Mouse (Mus musculus): ENCODE measurements around the gene Ccdc134. TPM values are rescaled to one million over a fixed set of nuclear protein-coding genes. Genes with fewer than 3 reads are reported as not detected.

The Ccdc134 gene
- polyA plus RNA-seq, 1 experiment: 28.2 TPM

- Histone ChIP-seq H3K4me1 (ENCODE audit: control insufficient read depth, insufficient read depth, low read length) (peaks cover 15% of the 10 kb centered on the region), H3K4me3 (replicated peaks; ENCODE audit: control insufficient read depth, low read depth, low read length) (no peak overlapping the region), H3K27ac (ENCODE audit: control insufficient read depth, insufficient read depth, low read depth, low read length, poor library complexity) (peak overlapping the region; percentile 35; the same call in 1 of the 2 replicates)
- 84% methylated on average over 10 of the region's 10 CpGs for WGBS
- TF ChIP-seq CTCF (IDR thresholded peaks at IDR 0.05; ENCODE audit: control insufficient read depth, insufficient read depth, low read length): no peak
- TF ChIP-seq POLR2A (IDR thresholded peaks at IDR 0.05; ENCODE audit: borderline replicate concordance, control insufficient read depth, low read depth, low read length): no peak
Observed at GRCm38 (mm10) chr15:82184656-82185055, 56.9 kb downstream of the Ccdc134 start.

GRCm38 (mm10) chr15:82185062-82185783 lies 57.5 kb downstream of the Ccdc134 start:
- no peak for TF ChIP-seq POLR2A (IDR thresholded peaks at IDR 0.05; ENCODE audit: borderline replicate concordance, control insufficient read depth, low read depth, low read length)
- TF ChIP-seq CTCF (IDR thresholded peaks at IDR 0.05; ENCODE audit: control insufficient read depth, insufficient read depth, low read length): no peak
- Histone ChIP-seq H3K4me3 (replicated peaks; ENCODE audit: control insufficient read depth, low read depth, low read length) (no peak overlapping the region), H3K4me1 (ENCODE audit: control insufficient read depth, insufficient read depth, low read length) (peaks cover 15% of the 10 kb centered on the region), H3K27ac (ENCODE audit: control insufficient read depth, insufficient read depth, low read depth, low read length, poor library complexity) (no peak overlapping the region; the same call in 1 of the 2 replicates)
- WGBS: 86% methylated on average over 14 of the region's 14 CpGs

- Histone ChIP-seq H3K4me1 (ENCODE audit: control insufficient read depth, insufficient read depth, low read length) (peaks cover 15% of the 10 kb centered on the region), H3K4me3 (replicated peaks; ENCODE audit: control insufficient read depth, low read depth, low read length) (no peak overlapping the region), H3K27ac (ENCODE audit: control insufficient read depth, insufficient read depth, low read depth, low read length, poor library complexity) (peak overlapping the region; percentile 74)
- TF ChIP-seq POLR2A (IDR thresholded peaks at IDR 0.05; ENCODE audit: borderline replicate concordance, control insufficient read depth, low read depth, low read length) (no peak), CTCF (IDR thresholded peaks at IDR 0.05; ENCODE audit: control insufficient read depth, insufficient read depth, low read length) (no peak)
- 72% methylated on average over 14 of the region's 14 CpGs for WGBS
Observed at GRCm38 (mm10) chr15:82186131-82186530, 58.4 kb downstream of the Ccdc134 start.

DNA sequence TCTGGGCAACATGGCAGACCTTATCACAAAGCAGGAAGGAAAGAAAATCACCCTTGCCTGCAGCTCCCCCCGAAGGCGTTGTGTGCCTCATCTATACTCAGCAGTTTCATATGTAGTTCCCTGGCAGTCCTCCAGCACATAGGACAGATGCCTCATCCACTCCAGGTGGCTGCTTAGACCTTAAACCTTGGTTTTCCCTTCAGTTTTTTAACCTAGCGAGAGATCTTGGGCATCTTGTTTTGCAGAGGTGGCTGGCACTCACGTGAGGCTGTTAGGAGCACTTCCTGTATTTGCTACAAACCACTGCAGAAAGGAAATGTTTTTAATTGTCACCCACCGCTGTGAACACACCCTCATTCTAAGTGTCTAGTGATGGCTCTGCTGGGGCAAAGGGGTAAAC lies 59.2 kb downstream of the Ccdc134 start:
- Histone ChIP-seq H3K27ac (ENCODE audit: control insufficient read depth, insufficient read depth, low read depth, low read length, poor library complexity) (peak overlapping the region; percentile 84), H3K4me1 (ENCODE audit: control insufficient read depth, insufficient read depth, low read length) (peaks cover 15% of the 10 kb centered on the region), H3K4me3 (replicated peaks; ENCODE audit: control insufficient read depth, low read depth, low read length) (no peak overlapping the region)
- 8% methylated on average over 5 of the region's 5 CpGs for WGBS
- TF ChIP-seq CTCF (IDR thresholded peaks at IDR 0.05; ENCODE audit: control insufficient read depth, insufficient read depth, low read length): no peak
- no peak for TF ChIP-seq POLR2A (IDR thresholded peaks at IDR 0.05; ENCODE audit: borderline replicate concordance, control insufficient read depth, low read depth, low read length)

GRCm38 (mm10) chr15:82187401-82187800 lies 59.7 kb downstream of the Ccdc134 start:
- no peak for TF ChIP-seq CTCF (IDR thresholded peaks at IDR 0.05; ENCODE audit: control insufficient read depth, insufficient read depth, low read length)
- TF ChIP-seq POLR2A (IDR thresholded peaks at IDR 0.05; ENCODE audit: borderline replicate concordance, control insufficient read depth, low read depth, low read length): no peak
- whole genome bisulfite sequencing: 87% methylated on average over 4 of the region's 4 CpGs
- Histone ChIP-seq H3K4me3 (replicated peaks; ENCODE audit: control insufficient read depth, low read depth, low read length) (no peak overlapping the region), H3K4me1 (ENCODE audit: control insufficient read depth, insufficient read depth, low read length) (peaks cover 15% of the 10 kb centered on the region), H3K27ac (ENCODE audit: control insufficient read depth, insufficient read depth, low read depth, low read length, poor library complexity) (peak overlapping the region; percentile 74)

DNA sequence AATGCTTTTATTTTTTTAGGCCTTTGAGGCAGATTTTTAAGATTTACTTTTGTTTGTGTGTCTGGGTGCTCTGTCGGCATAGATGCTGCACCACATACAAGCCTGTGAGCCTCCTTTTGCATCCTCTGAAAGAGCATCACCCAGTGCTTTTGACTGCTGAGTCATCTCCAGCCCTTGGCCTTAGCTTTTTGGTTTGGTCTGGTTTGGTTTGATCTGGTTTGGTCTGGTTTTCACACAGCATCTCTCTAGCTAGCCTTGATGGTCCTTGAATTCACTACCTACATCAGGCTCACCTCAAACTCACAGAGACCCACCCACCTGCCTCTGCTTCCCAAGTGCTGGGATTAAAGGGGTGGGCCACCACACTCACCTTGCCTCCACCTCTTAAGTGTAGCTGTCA lies 60.2 kb downstream of the Ccdc134 start:
- Histone ChIP-seq H3K4me3 (replicated peaks; ENCODE audit: control insufficient read depth, low read depth, low read length) (no peak overlapping the region), H3K4me1 (ENCODE audit: control insufficient read depth, insufficient read depth, low read length) (peaks cover 15% of the 10 kb centered on the region), H3K27ac (ENCODE audit: control insufficient read depth, insufficient read depth, low read depth, low read length, poor library complexity) (no peak overlapping the region)
- WGBS: 81% methylated on average over 1 of the region's 1 CpGs
- TF ChIP-seq CTCF (IDR thresholded peaks at IDR 0.05; ENCODE audit: control insufficient read depth, insufficient read depth, low read length) (no peak), POLR2A (IDR thresholded peaks at IDR 0.05; ENCODE audit: borderline replicate concordance, control insufficient read depth, low read depth, low read length) (no peak)

DNA sequence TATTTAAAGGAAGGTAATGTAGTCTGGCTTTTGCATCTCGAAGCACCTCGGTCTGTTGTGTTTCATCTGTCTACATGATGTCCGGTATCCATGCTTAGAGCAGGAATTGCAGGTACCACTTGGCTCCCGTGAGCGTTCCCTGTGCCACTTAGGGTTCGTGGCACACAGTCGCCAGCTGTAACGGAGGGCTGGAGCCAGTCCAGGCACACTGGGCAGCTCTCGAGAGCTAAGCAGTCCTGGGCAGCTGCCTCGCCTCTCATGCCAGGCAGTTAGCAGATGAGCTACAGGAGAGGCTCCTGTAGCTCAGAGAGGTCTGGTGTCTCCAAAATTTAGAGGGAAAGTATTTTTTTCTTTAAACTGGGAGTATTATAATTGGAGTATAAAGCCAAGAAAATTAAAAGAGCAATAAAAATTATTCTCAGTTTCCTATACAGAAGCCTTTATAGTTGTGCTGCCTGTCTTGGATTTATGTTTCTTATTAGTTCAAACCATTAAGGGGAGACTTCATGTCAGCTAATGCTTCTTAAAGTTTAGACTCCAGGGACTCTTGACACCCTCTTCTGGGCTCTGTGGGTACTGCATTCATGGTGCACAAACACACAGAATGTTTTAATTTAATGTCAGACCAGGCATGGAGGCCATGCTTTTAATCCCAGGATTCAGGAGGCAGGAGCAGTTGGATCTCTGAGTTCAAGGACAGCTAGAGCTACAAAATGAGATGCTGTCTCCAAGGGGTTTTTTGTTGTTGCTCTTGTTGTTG lies 60.9 kb downstream of the Ccdc134 start:
- TF ChIP-seq CTCF (IDR thresholded peaks at IDR 0.05; ENCODE audit: control insufficient read depth, insufficient read depth, low read length) (no peak), POLR2A (IDR thresholded peaks at IDR 0.05; ENCODE audit: borderline replicate concordance, control insufficient read depth, low read depth, low read length) (no peak)
- WGBS: 92% methylated on average over 10 of the region's 10 CpGs
- Histone ChIP-seq H3K27ac (ENCODE audit: control insufficient read depth, insufficient read depth, low read depth, low read length, poor library complexity) (no peak overlapping the region), H3K4me3 (replicated peaks; ENCODE audit: control insufficient read depth, low read depth, low read length) (no peak overlapping the region), H3K4me1 (ENCODE audit: control insufficient read depth, insufficient read depth, low read length) (peaks cover 14% of the 10 kb centered on the region)

Other genes with a start within 250 kb of the Ccdc134 start
- 12.4 and 12.5 TPM in 2 replicates for gene Polr3h, start 201.7 kb upstream of the Ccdc134 start, polyA plus RNA-seq (2011; ENCODE audit: insufficient read depth, insufficient read length, low replicate concordance, missing spikeins)
- gene Csdc2, start 191.2 kb upstream of the Ccdc134 start, polyA plus RNA-seq (2011; ENCODE audit: insufficient read depth, insufficient read length, low replicate concordance, missing spikeins): 0.80 TPM in 1 of 2 replicates, not detected in the other
- gene Pmm1, start 167.0 kb upstream of the Ccdc134 start, polyA plus RNA-seq (2011; ENCODE audit: insufficient read depth, insufficient read length, low replicate concordance, missing spikeins): 23.1 and 51.8 TPM in 2 replicates
- gene 1700029P11Rik, start 147.4 kb upstream of the Ccdc134 start, polyA plus RNA-seq (2011; ENCODE audit: insufficient read depth, insufficient read length, low replicate concordance, missing spikeins): 3.0 TPM in 1 of 2 replicates, not detected in the other
- gene Xrcc6, start 140.1 kb upstream of the Ccdc134 start, polyA plus RNA-seq (2011; ENCODE audit: insufficient read depth, insufficient read length, low replicate concordance, missing spikeins): 60.8 and 96.2 TPM in 2 replicates
- 12.5 and 22.7 TPM in 2 replicates for gene Desi1, start 94.1 kb upstream of the Ccdc134 start, polyA plus RNA-seq (2011; ENCODE audit: insufficient read depth, insufficient read length, low replicate concordance, missing spikeins)
- 119 and 144 TPM in 2 replicates for gene Snu13, start 80.3 kb upstream of the Ccdc134 start, polyA plus RNA-seq (2011; ENCODE audit: insufficient read depth, insufficient read length, low replicate concordance, missing spikeins)
- not detected in 2 replicates for gene 4930407I10Rik, start 68.8 kb upstream of the Ccdc134 start, polyA plus RNA-seq (2011; ENCODE audit: insufficient read depth, insufficient read length, low replicate concordance, missing spikeins)
- not detected in 2 replicates for gene Mei1, start 57.9 kb upstream of the Ccdc134 start, polyA plus RNA-seq (2011; ENCODE audit: insufficient read depth, insufficient read length, low replicate concordance, missing spikeins)
- 19.3 and 46.3 TPM in 2 replicates for gene Srebf2, start 19.3 kb downstream of the Ccdc134 start, polyA plus RNA-seq (2011; ENCODE audit: insufficient read depth, insufficient read length, low replicate concordance, missing spikeins)
- 0.77 and 1.9 TPM in 2 replicates for gene Shisa8, start 84.9 kb downstream of the Ccdc134 start, polyA plus RNA-seq (2011; ENCODE audit: insufficient read depth, insufficient read length, low replicate concordance, missing spikeins)
- gene Tnfrsf13c, start 96.4 kb downstream of the Ccdc134 start, polyA plus RNA-seq (2011; ENCODE audit: insufficient read depth, insufficient read length, low replicate concordance, missing spikeins): 12.1 and 24.9 TPM in 2 replicates
- gene Cenpm, start 116.8 kb downstream of the Ccdc134 start, polyA plus RNA-seq (2011; ENCODE audit: insufficient read depth, insufficient read length, low replicate concordance, missing spikeins): 19.5 and 21.2 TPM in 2 replicates
- not detected in 2 replicates for gene 1500009C09Rik, start 124.5 kb downstream of the Ccdc134 start, polyA plus RNA-seq (2011; ENCODE audit: insufficient read depth, insufficient read length, low replicate concordance, missing spikeins)
- gene Sept3, start 147.0 kb downstream of the Ccdc134 start, polyA plus RNA-seq (2011; ENCODE audit: insufficient read depth, insufficient read length, low replicate concordance, missing spikeins): 2.0 TPM in 1 of 2 replicates, not detected in the other
- gene Wbp2nl, start 171.0 kb downstream of the Ccdc134 start, polyA plus RNA-seq (2011; ENCODE audit: insufficient read depth, insufficient read length, low replicate concordance, missing spikeins): not detected in 2 replicates
- 35.6 and 49.3 TPM in 2 replicates for gene Naga, start 211.0 kb downstream of the Ccdc134 start, polyA plus RNA-seq (2011; ENCODE audit: insufficient read depth, insufficient read length, low replicate concordance, missing spikeins)
- gene Pheta2, start 211.0 kb downstream of the Ccdc134 start, polyA plus RNA-seq (2011; ENCODE audit: insufficient read depth, insufficient read length, low replicate concordance, missing spikeins): 22.5 and 34.5 TPM in 2 replicates
- 121 and 216 TPM in 2 replicates for gene Smdt1, start 211.0 kb downstream of the Ccdc134 start, polyA plus RNA-seq (2011; ENCODE audit: insufficient read depth, insufficient read length, low replicate concordance, missing spikeins)
- 120 and 208 TPM in 2 replicates for gene Ndufa6, start 226.4 kb downstream of the Ccdc134 start, polyA plus RNA-seq (2011; ENCODE audit: insufficient read depth, insufficient read length, low replicate concordance, missing spikeins)

Measured in bone marrow, adult 2 months (tissue).